Mouse (Mus musculus): ENCODE data around the gene Pcca. TPM values are rescaled to one million over a fixed set of nuclear protein-coding genes. Genes with fewer than 3 reads are reported as not detected.

The Pcca gene
- polyA plus RNA-seq, 1 experiment, result 84.5 TPM

DNA sequence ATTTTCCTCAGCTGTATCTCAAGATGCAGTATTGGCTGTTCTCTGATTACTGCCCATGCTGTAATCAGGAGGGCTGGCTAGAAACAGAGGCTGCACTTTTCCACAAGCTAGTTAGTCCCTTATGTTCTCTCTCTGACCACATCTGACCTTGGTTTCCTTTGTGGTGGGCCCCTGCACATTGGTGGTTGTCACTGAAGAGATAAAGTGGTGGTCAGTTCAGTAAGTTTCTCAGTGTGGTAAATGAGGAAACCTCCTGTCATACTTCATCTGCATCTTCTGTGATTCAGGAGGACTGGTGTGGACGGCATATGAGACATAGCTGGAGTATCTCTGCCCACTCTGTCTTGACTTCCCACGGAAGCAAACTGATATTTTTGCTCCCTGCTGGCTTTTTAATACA lies 254.1 kb downstream of the Pcca start:
- WGBS, result 75% methylated on average over 2 of the region's 2 CpGs
- no peaks in the 10 kb centered on the region for H3K27me3 ChIP-seq (ENCODE audit: control insufficient read depth, insufficient read depth, low read length)
- no peak for TF ChIP-seq POLR2A (IDR thresholded peaks at IDR 0.05; ENCODE audit: borderline replicate concordance, insufficient read depth, low read length)
- TF ChIP-seq CTCF (IDR thresholded peaks at IDR 0.05; ENCODE audit: borderline replicate concordance, insufficient read depth, low read depth, low read length), result no peak
- H3K27ac ChIP-seq (ENCODE audit: insufficient read depth, low read length), result no peak overlapping the region
- H3K4me1 ChIP-seq (ENCODE audit: control insufficient read depth, insufficient read depth, low read length), result no peaks in the 10 kb centered on the region
- no peak for DNase-seq
- H3K4me3 ChIP-seq (replicated peaks; ENCODE audit: insufficient read depth, low read depth, low read length), result no peak overlapping the region

DNA sequence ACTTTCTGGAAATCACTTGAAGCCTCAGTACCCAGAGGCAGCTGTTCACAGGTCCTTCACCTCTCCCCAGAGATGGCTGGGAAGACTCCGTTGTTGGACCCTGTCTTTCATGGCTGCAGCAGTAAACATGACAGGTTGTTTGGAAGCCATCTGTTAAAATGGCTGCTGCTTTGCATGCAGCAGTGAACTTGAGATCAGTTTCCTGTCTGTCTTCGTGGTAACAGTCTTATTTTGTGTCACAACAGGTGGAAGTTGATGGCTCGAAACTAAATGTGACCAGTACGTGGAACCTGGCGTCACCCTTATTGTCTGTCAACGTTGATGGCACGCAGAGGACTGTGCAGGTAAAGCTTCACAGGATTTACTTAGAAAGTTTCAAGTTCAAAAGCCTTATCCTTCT lies 256.0 kb downstream of the Pcca start:
- TF ChIP-seq POLR2A (IDR thresholded peaks at IDR 0.05; ENCODE audit: borderline replicate concordance, insufficient read depth, low read length) (no peak), CTCF (IDR thresholded peaks at IDR 0.05; ENCODE audit: borderline replicate concordance, insufficient read depth, low read depth, low read length) (no peak)
- WGBS, result 51% methylated on average over 7 of the region's 7 CpGs
- Histone ChIP-seq H3K4me1 (ENCODE audit: control insufficient read depth, insufficient read depth, low read length) (no peaks in the 10 kb centered on the region), H3K27ac (ENCODE audit: insufficient read depth, low read length) (no peak overlapping the region), H3K27me3 (ENCODE audit: control insufficient read depth, insufficient read depth, low read length) (no peaks in the 10 kb centered on the region), H3K4me3 (replicated peaks; ENCODE audit: insufficient read depth, low read depth, low read length) (no peak overlapping the region)
- no peak for DNase-seq

DNA sequence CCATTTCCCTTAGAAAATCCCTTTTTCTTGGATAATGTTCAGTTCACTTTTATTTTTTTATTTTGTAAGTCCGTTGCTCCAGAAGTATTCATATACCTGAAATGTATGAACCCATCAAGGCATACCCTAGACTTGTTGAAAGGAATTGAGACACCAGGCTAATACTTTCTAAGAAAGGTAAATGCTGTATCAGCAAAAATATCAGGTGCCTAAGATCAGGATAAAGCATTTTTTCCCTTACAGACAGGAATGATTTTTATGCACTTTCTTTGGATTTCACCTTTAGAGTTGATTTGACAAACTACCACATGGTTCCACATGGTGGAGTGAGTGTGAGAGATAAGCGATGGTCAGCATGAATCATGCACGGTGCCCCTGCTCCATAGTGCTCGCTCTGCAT lies 259.2 kb downstream of the Pcca start:
- TF ChIP-seq CTCF (IDR thresholded peaks at IDR 0.05; ENCODE audit: borderline replicate concordance, insufficient read depth, low read depth, low read length) (no peak), POLR2A (IDR thresholded peaks at IDR 0.05; ENCODE audit: borderline replicate concordance, insufficient read depth, low read length) (no peak)
- no peak overlapping the region for H3K4me3 ChIP-seq (replicated peaks; ENCODE audit: insufficient read depth, low read depth, low read length)
- 90% methylated on average over 4 of the region's 4 CpGs for WGBS
- no peak for DNase-seq
- no peaks in the 10 kb centered on the region for H3K27me3 ChIP-seq (ENCODE audit: control insufficient read depth, insufficient read depth, low read length)
- H3K27ac ChIP-seq (ENCODE audit: insufficient read depth, low read length), result no peak overlapping the region
- no peaks in the 10 kb centered on the region for H3K4me1 ChIP-seq (ENCODE audit: control insufficient read depth, insufficient read depth, low read length)

DNA sequence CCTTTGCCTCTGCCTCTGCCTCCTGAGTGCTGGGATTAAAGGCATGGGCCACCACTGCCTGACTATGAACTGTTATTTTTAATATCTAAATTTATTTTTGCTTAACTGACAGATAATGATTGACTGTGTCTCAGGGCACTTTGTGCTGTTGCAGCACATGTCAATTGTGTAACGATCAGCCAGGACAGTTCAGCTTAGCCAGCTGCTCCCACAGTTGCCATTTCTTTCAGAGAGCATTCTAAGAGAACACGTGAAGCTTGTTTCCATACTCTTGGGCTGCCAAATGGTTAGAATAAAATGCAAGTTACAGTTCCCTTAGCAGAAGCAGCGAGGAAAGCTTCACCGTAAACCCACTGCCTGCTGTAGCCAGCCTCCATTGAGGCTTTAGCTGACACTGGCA lies 266.2 kb downstream of the Pcca start:
- TF ChIP-seq CTCF (IDR thresholded peaks at IDR 0.05; ENCODE audit: borderline replicate concordance, insufficient read depth, low read depth, low read length), result no peak
- TF ChIP-seq POLR2A (IDR thresholded peaks at IDR 0.05; ENCODE audit: borderline replicate concordance, insufficient read depth, low read length), result no peak
- no peak for DNase-seq
- H3K4me1 ChIP-seq (ENCODE audit: control insufficient read depth, insufficient read depth, low read length), result no peaks in the 10 kb centered on the region
- H3K27ac ChIP-seq (ENCODE audit: insufficient read depth, low read length), result no peak overlapping the region
- no peak overlapping the region for H3K4me3 ChIP-seq (replicated peaks; ENCODE audit: insufficient read depth, low read depth, low read length)
- no peaks in the 10 kb centered on the region for H3K27me3 ChIP-seq (ENCODE audit: control insufficient read depth, insufficient read depth, low read length)
- WGBS, result 79% methylated on average over 4 of the region's 4 CpGs

DNA sequence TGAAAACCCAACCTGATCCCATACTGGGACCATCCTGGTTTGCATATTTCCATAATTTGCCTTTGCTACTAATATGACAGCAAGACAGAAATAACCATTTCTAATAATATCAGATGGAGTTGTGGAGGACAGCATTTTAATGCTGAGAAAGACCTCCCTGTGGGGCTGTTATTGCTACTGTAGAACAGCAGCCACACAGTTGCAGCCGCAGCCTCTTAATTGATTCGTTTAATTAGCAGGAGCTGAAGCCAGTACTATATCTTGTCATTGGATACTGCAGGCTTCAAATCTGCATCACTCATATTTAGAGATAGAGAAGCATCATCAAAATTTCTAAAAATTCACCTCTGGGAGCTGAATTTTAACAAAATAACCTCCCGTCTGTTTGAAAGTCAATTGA lies 286.9 kb downstream of the Pcca start:
- DNase-seq, result no peak
- TF ChIP-seq POLR2A (IDR thresholded peaks at IDR 0.05; ENCODE audit: borderline replicate concordance, insufficient read depth, low read length), result no peak
- no peak for TF ChIP-seq CTCF (IDR thresholded peaks at IDR 0.05; ENCODE audit: borderline replicate concordance, insufficient read depth, low read depth, low read length)
- H3K27me3 ChIP-seq (ENCODE audit: control insufficient read depth, insufficient read depth, low read length), result no peaks in the 10 kb centered on the region
- no peak overlapping the region for H3K27ac ChIP-seq (ENCODE audit: insufficient read depth, low read length)
- no peak overlapping the region for H3K4me3 ChIP-seq (replicated peaks; ENCODE audit: insufficient read depth, low read depth, low read length)
- WGBS, result 84% methylated on average over 3 of the region's 3 CpGs
- H3K4me1 ChIP-seq (ENCODE audit: control insufficient read depth, insufficient read depth, low read length), result no peaks in the 10 kb centered on the region

DNA sequence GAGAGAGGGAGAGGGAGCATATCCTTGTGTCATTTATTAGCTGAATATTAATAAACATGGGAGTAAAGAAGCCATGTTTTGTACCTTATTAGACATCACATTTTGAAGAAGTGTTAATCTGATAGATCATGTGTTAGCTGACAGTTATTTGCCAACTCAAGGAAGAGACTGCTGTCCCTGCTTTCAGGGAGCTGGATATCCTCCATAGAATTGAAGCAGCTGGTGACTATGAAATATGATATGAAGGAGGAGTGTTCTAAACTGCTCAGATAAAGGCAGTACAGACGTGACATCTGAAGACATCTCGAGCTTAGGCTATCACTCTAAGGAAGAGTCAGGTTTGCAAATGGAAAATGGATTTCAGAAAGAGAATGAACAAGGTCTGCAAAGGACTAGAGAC lies 289.7 kb downstream of the Pcca start:
- TF ChIP-seq CTCF (IDR thresholded peaks at IDR 0.05; ENCODE audit: borderline replicate concordance, insufficient read depth, low read depth, low read length) (no peak), POLR2A (IDR thresholded peaks at IDR 0.05; ENCODE audit: borderline replicate concordance, insufficient read depth, low read length) (no peak)
- Histone ChIP-seq H3K27ac (ENCODE audit: insufficient read depth, low read length) (no peak overlapping the region), H3K27me3 (ENCODE audit: control insufficient read depth, insufficient read depth, low read length) (no peaks in the 10 kb centered on the region), H3K4me3 (replicated peaks; ENCODE audit: insufficient read depth, low read depth, low read length) (no peak overlapping the region), H3K4me1 (ENCODE audit: control insufficient read depth, insufficient read depth, low read length) (no peaks in the 10 kb centered on the region)
- no peak for DNase-seq
- 57% methylated on average over 2 of the region's 2 CpGs for WGBS

DNA sequence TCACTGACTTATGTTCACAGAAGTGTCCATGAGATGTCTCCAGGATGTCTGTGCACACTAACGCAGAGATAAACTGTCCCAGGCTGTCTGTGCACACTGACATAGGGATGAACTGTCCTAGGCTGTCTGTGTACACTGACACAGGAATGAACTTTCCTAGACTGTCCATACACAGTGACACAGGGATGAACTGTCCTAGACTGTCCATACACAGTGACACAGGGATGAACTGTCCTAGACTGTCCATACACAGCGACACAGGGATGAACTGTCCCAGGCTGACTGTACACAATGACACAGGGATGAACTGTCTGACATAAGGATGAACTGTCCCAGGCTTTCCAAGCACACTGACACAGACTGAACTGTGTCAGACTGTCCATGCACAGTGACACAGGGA lies 291.3 kb downstream of the Pcca start:
- Histone ChIP-seq H3K4me1 (ENCODE audit: control insufficient read depth, insufficient read depth, low read length) (no peaks in the 10 kb centered on the region), H3K27me3 (ENCODE audit: control insufficient read depth, insufficient read depth, low read length) (no peaks in the 10 kb centered on the region), H3K27ac (ENCODE audit: insufficient read depth, low read length) (no peak overlapping the region), H3K4me3 (replicated peaks; ENCODE audit: insufficient read depth, low read depth, low read length) (no peak overlapping the region)
- no peak for TF ChIP-seq POLR2A (IDR thresholded peaks at IDR 0.05; ENCODE audit: borderline replicate concordance, insufficient read depth, low read length)
- DNase-seq, result no peak
- 90% methylated on average over 2 of the region's 2 CpGs for WGBS

DNA sequence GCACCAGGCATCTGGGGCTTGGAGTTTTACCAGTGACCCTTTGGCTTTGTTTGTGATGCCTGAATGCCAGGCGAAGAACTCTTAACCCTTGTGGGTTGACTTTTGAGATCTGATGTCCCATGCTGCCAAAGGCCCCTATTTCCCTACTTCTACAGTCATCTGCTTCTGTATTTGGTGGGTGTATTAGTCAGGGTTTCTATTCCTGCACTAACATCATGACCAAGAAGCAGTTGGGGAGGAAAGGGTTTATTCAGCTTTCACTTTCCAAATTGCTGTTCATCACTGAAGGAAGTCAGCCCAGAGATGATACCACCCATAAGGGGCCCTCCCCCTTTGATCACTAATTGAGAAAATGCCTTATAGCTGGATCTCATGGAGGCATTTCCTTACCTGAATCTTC lies 296.3 kb downstream of the Pcca start:
- no peak for DNase-seq
- TF ChIP-seq CTCF (IDR thresholded peaks at IDR 0.05; ENCODE audit: borderline replicate concordance, insufficient read depth, low read depth, low read length), result no peak
- TF ChIP-seq POLR2A (IDR thresholded peaks at IDR 0.05; ENCODE audit: borderline replicate concordance, insufficient read depth, low read length), result no peak
- Histone ChIP-seq H3K4me1 (ENCODE audit: control insufficient read depth, insufficient read depth, low read length) (no peaks in the 10 kb centered on the region), H3K27me3 (ENCODE audit: control insufficient read depth, insufficient read depth, low read length) (no peaks in the 10 kb centered on the region), H3K27ac (ENCODE audit: insufficient read depth, low read length) (no peak overlapping the region), H3K4me3 (replicated peaks; ENCODE audit: insufficient read depth, low read depth, low read length) (no peak overlapping the region)
- 93% methylated on average over 1 of the region's 1 CpGs for WGBS
